Mouse (Mus musculus) myocyte (in vitro differentiated cells): ENCODE results near the gene Nfic.

Experiments used
- MAX ChIP-seq: IDR thresholded peaks from one replicate; pipeline ENCODE4 v1.6.1; 2011; ENCODE audit warnings: low read depth, mild to moderate bottlenecking, control low read depth
- MYOD1 ChIP-seq, 3 experiments: IDR thresholded peaks; one replicate each; pipeline ENCODE4 v1.6.1; 2011; ENCODE audit warnings: control low read depth in 2 of 3, low read depth in 2 of 3, mild to moderate bottlenecking in 2 of 3, moderate library complexity in 1 of 3; ENCODE audit not compliant: insufficient read length in 2 of 3, control insufficient read depth in 1 of 3
- POLR2A ChIP-seq: IDR thresholded peaks from one replicate; pipeline ENCODE4 v1.6.1; 2011; ENCODE audit warnings: low read depth, mild to moderate bottlenecking, control low read depth, moderate library complexity; ENCODE audit not compliant: insufficient read length
- POLR2AphosphoS2 ChIP-seq: IDR thresholded peaks from one replicate; pipeline ENCODE4 v1.6.1; 2011; ENCODE audit warnings: low read depth, control low read depth; ENCODE audit not compliant: insufficient read length
- REST ChIP-seq: IDR thresholded peaks from one replicate; pipeline ENCODE4 v1.6.1; 2011; ENCODE audit warnings: mild to moderate bottlenecking, control low read depth, moderate library complexity; ENCODE audit not compliant: insufficient read depth, insufficient read length
- TCF3 ChIP-seq: IDR thresholded peaks from one replicate; pipeline ENCODE4 v1.6.1; 2011; ENCODE audit warnings: low read depth, control low read depth; ENCODE audit not compliant: insufficient read length

DNA sequence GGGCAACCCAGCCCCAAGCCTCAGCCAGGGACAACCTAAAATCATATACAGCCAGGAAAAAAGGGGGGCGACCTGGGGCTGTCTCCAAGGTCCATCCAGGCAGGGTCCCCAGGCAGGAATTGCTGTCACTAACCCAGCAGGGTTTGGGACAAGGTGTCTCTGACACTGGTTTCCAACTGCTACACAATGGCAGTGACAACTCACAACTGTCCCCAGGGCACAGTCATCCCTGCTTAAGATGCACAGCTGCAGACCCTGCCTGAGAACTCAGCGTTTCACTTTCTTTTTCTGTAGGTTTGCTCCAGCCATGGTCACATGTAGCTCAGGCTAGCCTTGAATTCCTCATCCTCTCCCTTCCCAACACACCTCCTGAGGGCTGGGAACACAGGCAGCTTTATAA is 26.3 kb downstream of the Nfic start:
- TF ChIP-seq POLR2A: no peak
- no peak for TF ChIP-seq MYOD1 (IDR thresholded peaks at IDR 0.05; ENCODE audit: control insufficient read depth in 1 of 3, insufficient read length in 2 of 3, low read depth in 2 of 3)
- TF ChIP-seq REST: no peak
- no peak for TF ChIP-seq MAX
- no peak for TF ChIP-seq TCF3
- TF ChIP-seq POLR2AphosphoS2: no peak
